Mouse (Mus musculus) forebrain, embryonic 11.5 days (tissue): ENCODE data around the gene Hspa8. TPM values are rescaled to one million over a fixed set of nuclear protein-coding genes. Genes with fewer than 3 reads are reported as not detected.

ENCODE experiments used
- ATAC-seq: fragments of 200-750 bp; cut with Nextera tagmentation; replicated peaks from 2 replicates; pipeline ENCODE4 v1.8.0; 2017; ENCODE audit warnings: moderate TSS enrichment; ENCODE audit not compliant: low FRiP score
- DNase-seq: peaks from one replicate; pipeline ENCODE4 v3.0.0-alpha.2; 2017; ENCODE audit warnings: low spot score
- H3K27ac ChIP-seq: fragments of 300-500 bp; sonication (generic); 2 replicates; pipeline ENCODE4 v1.5.1; 2014; ENCODE audit warnings: low read depth, low read length
- H3K27me3 ChIP-seq: fragments of 300-500 bp; sonication (generic); 2 replicates; pipeline ENCODE4 v1.6.1; 2014; ENCODE audit warnings: mild to moderate bottlenecking, low read length, mixed read lengths; ENCODE audit not compliant: control insufficient read depth, insufficient read depth
- H3K36me3 ChIP-seq: fragments of 300-500 bp; sonication (generic); 2 replicates; pipeline ENCODE4 v1.6.1; 2014; ENCODE audit warnings: mild to moderate bottlenecking, low read length, moderate library complexity, mixed read lengths; ENCODE audit not compliant: control insufficient read depth, insufficient read depth
- H3K4me1 ChIP-seq: fragments of 300-500 bp; sonication (generic); replicated peaks from 2 replicates; pipeline ENCODE4 v1.6.1; 2014; ENCODE audit warnings: low read length, mixed read lengths; ENCODE audit not compliant: control insufficient read depth, insufficient read depth
- H3K4me2 ChIP-seq: fragments of 300-500 bp; sonication (generic); 2 replicates; pipeline ENCODE4 v1.6.1; 2014; ENCODE audit warnings: low read depth, mild to moderate bottlenecking, low read length, moderate library complexity, mixed read lengths; ENCODE audit not compliant: severe bottlenecking
- H3K4me3 ChIP-seq: fragments of 300-500 bp; sonication (generic); 2 replicates; pipeline ENCODE4 v1.5.1; 2014; ENCODE audit warnings: low read depth, low read length
- H3K9ac ChIP-seq: fragments of 300-500 bp; sonication (generic); 2 replicates; pipeline ENCODE4 v1.6.1; 2014; ENCODE audit warnings: low read length
- H3K9me3 ChIP-seq: fragments of 300-500 bp; sonication (generic); 2 replicates; pipeline ENCODE4 v1.6.1; 2016; ENCODE audit warnings: low read length, mixed read lengths; ENCODE audit not compliant: control insufficient read depth
- WGBS: fragments of 180-500 bp; shearing (Covaris S2); extraction: QIAGEN DNeasy Blood & Tissue Kit; methylation state at CpG from one replicate; pipeline ENCODE4 v1.1.7; 2014; 5-methylcytosine and 5-hydroxymethylcytosine counted together
- polyA plus RNA-seq: library from polyadenylated mRNA; unstranded; fragments of >200 nt; fragmentation: Nextera tagmentation; extraction: Ambion mirVana; gene quantifications from 2 replicates; pipeline ENCODE4 v1.2.1, GENCODE M21; 2014

The Hspa8 gene
- 3,498 and 3,614 TPM in 2 replicates for polyA plus RNA-seq

DNA sequence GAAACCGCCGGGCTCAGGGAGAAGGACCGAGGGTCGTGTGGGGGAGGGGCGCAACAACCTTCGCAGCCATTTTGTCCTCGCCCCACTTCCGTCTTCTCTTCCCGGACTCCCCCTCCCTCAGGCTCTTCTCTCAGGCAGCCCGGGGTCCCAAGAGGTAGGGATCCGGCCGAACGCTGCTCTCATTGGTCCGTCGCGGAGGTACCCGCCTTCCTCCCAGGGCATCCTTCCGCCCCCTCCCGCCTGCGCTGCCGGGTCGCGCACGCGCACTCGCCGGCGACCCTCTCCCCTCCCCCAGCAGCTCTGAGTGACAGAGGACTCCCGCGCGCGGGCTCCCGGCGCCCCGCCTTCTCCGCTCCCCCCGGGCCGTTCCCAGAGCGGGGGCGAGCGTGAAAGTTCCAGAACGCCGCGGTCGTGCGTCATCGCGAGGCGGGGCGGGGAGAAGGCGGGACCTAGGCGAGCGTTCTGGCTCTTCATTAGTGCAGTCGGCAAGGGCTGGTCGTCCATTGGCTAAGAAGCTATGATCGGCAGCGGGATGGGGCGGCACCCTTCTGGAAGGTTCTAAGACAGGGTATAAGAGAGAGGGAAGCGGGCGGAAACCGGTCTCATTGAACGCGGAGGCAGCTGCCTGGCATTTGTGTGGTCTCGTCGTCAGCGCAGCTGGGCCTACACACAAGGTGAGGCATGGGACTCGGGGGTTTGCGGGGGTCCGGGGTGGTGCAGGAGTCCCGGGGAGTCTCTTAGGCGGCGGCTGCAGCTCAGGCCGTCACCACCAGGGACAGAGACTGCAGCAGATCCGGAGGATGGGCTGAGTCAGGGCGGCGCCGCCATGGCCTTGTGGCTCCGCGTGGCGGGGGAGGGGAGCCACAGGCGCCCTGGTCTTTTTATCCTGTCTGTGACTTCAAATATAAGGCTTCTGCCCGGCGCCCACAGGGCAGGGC, at the start of gene Hspa8:
Gene Hspa8, plus strand, starts transcription at position 310 of the 938 bp plus-strand sequence.
- H3K4me3 ChIP-seq: peak within 1 kb of the TSS; percentile 100
- no peaks in the 10 kb centered on the region for H3K9me3 ChIP-seq
- peak within 1 kb of the TSS; percentile 85 for H3K4me2 ChIP-seq
- WGBS: under 1% methylated on average over 74 of the region's 83 CpGs
- peaks cover 10% of the 10 kb centered on the region for H3K36me3 ChIP-seq
- peaks cover 7% of the 10 kb centered on the region; the same call in 1 of the 2 replicates for H3K4me1 ChIP-seq
- no peaks in the 10 kb centered on the region for H3K27me3 ChIP-seq
- ATAC-seq (peak; percentile 97), DNase-seq (peak; percentile 100)
- H3K27ac ChIP-seq: peak within 1 kb of the TSS; percentile 95
- H3K9ac ChIP-seq: peak within 1 kb of the TSS; percentile 100

DNA sequence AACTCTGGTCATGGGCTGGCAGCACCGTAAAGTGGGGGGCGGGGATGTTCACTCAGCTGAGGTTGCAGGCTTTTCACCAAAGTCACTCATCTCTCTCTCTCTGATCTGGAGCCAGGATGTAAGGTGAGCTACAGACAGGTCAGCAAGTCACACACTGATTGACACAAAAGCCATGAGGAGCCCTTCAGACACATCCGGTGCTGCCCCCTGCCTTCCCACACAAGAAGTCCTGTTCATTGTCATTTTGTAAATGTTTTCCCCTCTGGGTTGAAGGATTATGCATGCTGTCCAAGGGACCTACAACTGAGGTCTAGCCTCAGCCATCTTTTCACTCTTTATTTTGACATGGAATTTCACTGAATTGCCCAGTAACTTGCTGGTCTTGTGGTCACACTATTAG, 49.0 kb upstream of the Hspa8 start:
- no peaks in the 10 kb centered on the region for H3K36me3 ChIP-seq
- H3K27ac ChIP-seq: no peak overlapping the region
- 63% methylated on average over 3 of the region's 3 CpGs for WGBS
- H3K4me1 ChIP-seq: no peaks in the 10 kb centered on the region
- no peak overlapping the region for H3K9ac ChIP-seq
- no peaks in the 10 kb centered on the region for H3K27me3 ChIP-seq
- no peak overlapping the region for H3K4me2 ChIP-seq
- H3K4me3 ChIP-seq: no peak overlapping the region
- DNase-seq (no peak), ATAC-seq (no peak)
- no peaks in the 10 kb centered on the region for H3K9me3 ChIP-seq

DNA sequence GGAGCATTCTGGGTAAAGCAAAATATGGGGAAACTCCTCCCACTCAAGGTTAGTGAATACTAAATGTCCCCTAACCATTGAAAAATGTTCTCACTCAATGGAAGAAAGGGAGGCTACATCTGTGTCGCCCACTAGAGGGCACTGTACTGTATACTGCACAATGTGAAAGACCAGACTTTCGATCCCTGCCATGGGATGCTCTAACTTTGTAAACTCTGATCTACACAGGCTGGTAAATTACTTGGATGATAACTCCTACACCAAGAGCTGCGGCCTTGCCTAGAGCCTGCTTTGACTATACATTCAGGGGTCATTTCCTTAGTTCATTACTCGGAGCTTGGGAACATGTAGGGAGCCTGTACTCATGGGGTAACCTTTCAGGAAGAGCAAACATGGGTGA, 44.4 kb upstream of the Hspa8 start:
- Histone ChIP-seq H3K4me1 (peaks cover 3% of the 10 kb centered on the region; the same call in 1 of the 2 replicates), H3K27me3 (no peaks in the 10 kb centered on the region), H3K9me3 (no peaks in the 10 kb centered on the region), H3K4me3 (no peak overlapping the region), H3K27ac (no peak overlapping the region), H3K4me2 (0 out of 2 replicates have a peak overlapping the region, but pooled peaks have one; percentile 1), H3K9ac (no peak overlapping the region), H3K36me3 (no peaks in the 10 kb centered on the region)
- DNase-seq (peak; percentile 74), ATAC-seq (peak; percentile 34; the same call in 1 of the 2 replicates)
- 23% methylated on average over 4 of the region's 4 CpGs for WGBS

DNA sequence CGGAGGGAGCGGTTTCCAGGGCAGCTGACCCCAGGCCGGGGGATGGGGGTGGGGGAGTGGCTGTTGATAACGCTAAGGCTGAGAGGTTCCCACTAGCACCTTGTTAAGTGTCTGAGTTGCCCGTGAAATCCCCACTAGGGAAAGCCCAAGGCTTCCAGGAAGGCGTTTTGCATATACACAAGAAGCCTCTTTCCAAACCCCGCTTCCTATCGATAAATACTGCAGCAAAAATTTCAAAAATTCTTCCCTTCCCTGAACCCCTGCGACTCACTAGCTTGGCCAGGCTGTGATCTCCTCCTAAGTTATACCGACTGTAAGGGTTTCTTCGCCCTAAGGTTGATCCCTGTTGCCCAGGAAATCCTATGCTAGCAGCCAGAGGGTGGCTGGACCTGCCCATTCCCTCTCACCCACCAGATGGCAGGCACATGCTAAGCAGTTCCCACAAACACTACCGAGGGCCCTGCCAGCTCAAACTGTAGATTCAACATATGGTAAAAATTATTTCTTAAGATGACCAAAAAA, 43.6 kb upstream of the Hspa8 start:
- H3K4me1 ChIP-seq: peaks cover 3% of the 10 kb centered on the region; the same call in 1 of the 2 replicates
- H3K36me3 ChIP-seq: no peaks in the 10 kb centered on the region
- H3K9me3 ChIP-seq: no peaks in the 10 kb centered on the region
- peak overlapping the region; percentile 23; the same call in 1 of the 2 replicates for H3K9ac ChIP-seq
- ATAC-seq (peak; percentile 69), DNase-seq (peak; percentile 73)
- WGBS: 24% methylated on average over 12 of the region's 12 CpGs
- peak overlapping the region; percentile 47; the same call in 1 of the 2 replicates for H3K27ac ChIP-seq
- peak overlapping the region; percentile 43 for H3K4me2 ChIP-seq
- H3K27me3 ChIP-seq: no peaks in the 10 kb centered on the region
- H3K4me3 ChIP-seq: peak overlapping the region; percentile 24; the same call in 1 of the 2 replicates

DNA sequence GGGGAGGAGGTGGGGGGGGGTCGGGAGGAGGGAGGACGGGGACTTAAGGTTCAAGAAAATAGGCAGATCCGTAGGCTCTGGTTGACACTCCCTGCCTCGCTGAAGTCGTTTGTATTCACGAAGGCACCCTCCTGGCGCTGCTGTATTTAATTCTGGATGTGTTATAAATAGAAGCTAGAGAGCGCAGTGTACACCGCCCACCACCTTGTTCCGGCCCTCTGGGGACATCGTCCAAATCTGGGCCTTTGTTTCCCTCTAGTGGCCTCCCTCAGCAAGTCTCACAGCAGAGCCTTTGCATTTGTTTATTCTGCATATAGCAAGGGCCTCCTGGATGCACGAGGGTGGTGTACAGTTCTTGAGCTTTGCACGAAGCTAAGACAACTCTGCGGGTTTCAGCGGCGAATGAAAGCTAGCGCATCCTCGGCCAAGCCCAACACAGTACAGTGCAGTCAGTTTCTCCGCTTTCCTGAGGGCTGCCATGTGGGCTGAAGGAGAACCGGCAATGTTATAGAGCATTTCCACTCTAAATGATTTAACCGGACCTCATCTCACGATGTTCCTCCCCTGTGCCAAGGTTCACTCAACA, 43.0 kb upstream of the Hspa8 start:
- ATAC-seq: peak; percentile 93
- Histone ChIP-seq H3K27ac (peak overlapping the region; percentile 47; the same call in 1 of the 2 replicates), H3K4me3 (peak overlapping the region; percentile 24), H3K36me3 (no peaks in the 10 kb centered on the region), H3K4me2 (peak overlapping the region; percentile 43), H3K9ac (peak overlapping the region; percentile 9; the same call in 1 of the 2 replicates), H3K4me1 (peaks cover 3% of the 10 kb centered on the region; the same call in 1 of the 2 replicates), H3K27me3 (no peaks in the 10 kb centered on the region), H3K9me3 (no peaks in the 10 kb centered on the region)
- 14% methylated on average over 22 of the region's 22 CpGs for WGBS
- DNase-seq: peak; percentile 84

DNA sequence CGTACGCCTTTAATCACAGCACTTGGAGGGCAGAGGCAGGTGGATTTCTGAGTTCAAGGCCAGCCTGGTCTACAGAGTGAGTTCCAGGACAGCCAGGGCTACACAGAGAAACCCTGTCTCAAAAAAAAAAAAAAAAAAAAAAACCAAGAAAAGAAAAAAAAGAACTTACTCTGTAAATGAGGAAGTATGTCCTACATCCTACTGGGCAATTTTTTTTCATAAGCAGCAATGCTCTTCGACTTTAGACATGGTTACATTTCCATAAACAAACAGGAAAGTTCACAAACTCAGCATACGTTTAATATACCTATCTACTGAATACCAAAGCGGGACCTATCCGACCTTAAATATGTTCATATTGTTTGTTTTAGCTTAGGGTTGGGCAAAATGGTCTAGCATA, 38.4 kb upstream of the Hspa8 start:
- peaks cover 3% of the 10 kb centered on the region; the same call in 1 of the 2 replicates for H3K4me1 ChIP-seq
- H3K36me3 ChIP-seq: no peaks in the 10 kb centered on the region
- no peaks in the 10 kb centered on the region for H3K27me3 ChIP-seq
- no peaks in the 10 kb centered on the region for H3K9me3 ChIP-seq
- no peak overlapping the region for H3K9ac ChIP-seq
- ATAC-seq (no peak), DNase-seq (no peak)
- WGBS: 92% methylated on average over 6 of the region's 6 CpGs
- H3K4me2 ChIP-seq: no peak overlapping the region
- no peak overlapping the region for H3K4me3 ChIP-seq
- no peak overlapping the region for H3K27ac ChIP-seq

DNA sequence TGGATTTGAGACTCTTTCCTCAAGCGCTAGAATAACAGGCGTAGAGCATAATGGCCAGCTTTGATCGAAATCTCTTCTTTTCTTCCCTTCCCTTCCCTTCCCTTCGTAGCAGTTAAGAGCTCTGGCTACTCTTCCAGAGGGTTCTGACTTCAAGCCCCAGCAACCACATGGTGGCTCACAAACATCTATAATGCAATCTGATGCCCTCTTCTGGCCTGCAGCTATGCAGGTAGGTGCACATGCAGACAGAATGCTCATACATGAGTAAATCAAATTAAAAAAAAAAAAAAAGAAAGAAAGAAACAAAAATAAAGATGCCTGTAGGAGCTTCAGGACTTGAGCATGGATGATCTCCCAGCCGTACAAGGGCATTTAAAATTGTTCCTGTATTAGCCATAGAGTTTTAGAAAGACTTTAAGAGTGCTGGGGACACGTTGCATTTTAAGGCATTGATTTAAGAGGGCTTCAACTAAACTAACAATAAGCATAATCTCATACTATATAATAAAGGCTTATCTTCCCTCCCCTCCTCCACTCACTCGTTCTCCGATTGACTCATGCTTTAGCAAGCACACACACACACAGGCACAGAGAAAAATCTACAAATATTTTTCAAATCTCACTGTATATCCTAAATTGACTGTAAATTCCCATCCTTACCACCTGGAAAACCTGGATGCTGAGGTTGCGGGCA, 35.8 kb upstream of the Hspa8 start:
- WGBS: 91% methylated on average over 8 of the region's 9 CpGs
- Histone ChIP-seq H3K4me2 (no peak overlapping the region), H3K4me1 (no peaks in the 10 kb centered on the region), H3K27ac (no peak overlapping the region), H3K9me3 (no peaks in the 10 kb centered on the region), H3K9ac (no peak overlapping the region), H3K4me3 (no peak overlapping the region), H3K27me3 (no peaks in the 10 kb centered on the region), H3K36me3 (no peaks in the 10 kb centered on the region)
- no peak for DNase-seq
- ATAC-seq: no peak

DNA sequence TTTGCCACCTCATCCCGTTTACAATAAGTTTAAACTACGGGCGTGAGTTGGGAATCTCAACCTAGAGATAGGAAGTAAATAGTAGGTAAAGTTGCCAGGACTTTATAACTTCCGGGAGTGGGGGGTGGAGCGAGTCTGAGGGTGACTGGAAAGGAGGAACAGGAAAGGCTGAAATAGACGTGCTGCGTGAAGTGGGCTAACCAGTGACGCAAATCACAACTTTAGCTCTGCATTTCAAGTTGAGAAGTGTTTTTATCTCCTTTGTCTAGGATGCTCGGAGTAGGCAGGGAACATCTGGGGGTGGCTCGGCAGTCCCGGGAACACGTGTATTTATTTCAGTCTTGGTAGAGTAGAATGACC, 35.2 kb upstream of the Hspa8 start:
- DNase-seq: no peak
- 72% methylated on average over 12 of the region's 12 CpGs for WGBS
- H3K9ac ChIP-seq: no peak overlapping the region
- H3K36me3 ChIP-seq: no peaks in the 10 kb centered on the region
- no peaks in the 10 kb centered on the region for H3K27me3 ChIP-seq
- H3K4me2 ChIP-seq: no peak overlapping the region
- H3K4me3 ChIP-seq: no peak overlapping the region
- no peak overlapping the region for H3K27ac ChIP-seq
- ATAC-seq: no peak
- no peaks in the 10 kb centered on the region; the same call in 1 of the 2 replicates for H3K4me1 ChIP-seq
- H3K9me3 ChIP-seq: no peaks in the 10 kb centered on the region
